Mouse (Mus musculus): ENCODE measurements at regions not wholly inside any gene's neighbourhood (a gene's known extent, or its start where the extent isn't known, plus 50 kb on each side); places are given as distances from the start of the nearest gene placed in this dataset.

- Histone ChIP-seq H3K27ac (ENCODE audit: insufficient read depth, low read length) (no peak overlapping the region), H3K27me3 (ENCODE audit: control insufficient read depth, insufficient read depth, low read length, poor library complexity, severe bottlenecking) (no peaks in the 10 kb centered on the region), H3K4me1 (ENCODE audit: control insufficient read depth, insufficient read depth, low read length) (no peaks in the 10 kb centered on the region), H3K36me3 (ENCODE audit: control insufficient read depth, insufficient read depth, low read length, poor library complexity, severe bottlenecking) (no peaks in the 10 kb centered on the region), H3K9me3 (replicated peaks; ENCODE audit: control insufficient read depth, insufficient read depth, low read length, poor library complexity, severe bottlenecking) (no peaks in the 10 kb centered on the region), H3K4me3 (ENCODE audit: low read depth, low read length) (no peak overlapping the region), H3K9ac (ENCODE audit: low read depth, poor library complexity, severe bottlenecking) (no peak overlapping the region)
- TF ChIP-seq EP300 (IDR thresholded peaks at IDR 0.05; ENCODE audit: insufficient read depth, low read depth, low read length) (no peak), CTCF (IDR thresholded peaks at IDR 0.05; ENCODE audit: low read depth, low read length) (no peak), POLR2A (IDR thresholded peaks at IDR 0.05; ENCODE audit: insufficient read depth, low read length) (no peak)
Measured at GRCm38 (mm10) chr9:27511161-27511560, 114.6 kb downstream of the Spata19 start.

- TF ChIP-seq CTCF (IDR thresholded peaks at IDR 0.05; ENCODE audit: low read depth, low read length) (no peak), EP300 (IDR thresholded peaks at IDR 0.05; ENCODE audit: insufficient read depth, low read depth, low read length) (no peak), POLR2A (IDR thresholded peaks at IDR 0.05; ENCODE audit: insufficient read depth, low read length) (no peak)
- H3K4me1 ChIP-seq (ENCODE audit: control insufficient read depth, insufficient read depth, low read length) = no peaks in the 10 kb centered on the region
- H3K4me3 ChIP-seq (ENCODE audit: low read depth, low read length) = no peak overlapping the region
- H3K36me3 ChIP-seq (ENCODE audit: control insufficient read depth, insufficient read depth, low read length, poor library complexity, severe bottlenecking) = no peaks in the 10 kb centered on the region
- no peaks in the 10 kb centered on the region for H3K9me3 ChIP-seq (replicated peaks; ENCODE audit: control insufficient read depth, insufficient read depth, low read length, poor library complexity, severe bottlenecking)
- no peak overlapping the region for H3K27ac ChIP-seq (ENCODE audit: insufficient read depth, low read length)
- H3K27me3 ChIP-seq (ENCODE audit: control insufficient read depth, insufficient read depth, low read length, poor library complexity, severe bottlenecking) = no peaks in the 10 kb centered on the region
- H3K9ac ChIP-seq (ENCODE audit: low read depth, poor library complexity, severe bottlenecking) = no peak overlapping the region
Measured at GRCm38 (mm10) chr9:27515427-27516110, 119.0 kb downstream of the Spata19 start.

GRCm38 (mm10) chr9:27518031-27518430 lies 121.4 kb downstream of the Spata19 start:
- H3K4me1 ChIP-seq (ENCODE audit: control insufficient read depth, insufficient read depth, low read length) = no peaks in the 10 kb centered on the region
- H3K27me3 ChIP-seq (ENCODE audit: control insufficient read depth, insufficient read depth, low read length, poor library complexity, severe bottlenecking) = no peaks in the 10 kb centered on the region
- no peak overlapping the region for H3K4me3 ChIP-seq (ENCODE audit: low read depth, low read length)
- H3K27ac ChIP-seq (ENCODE audit: insufficient read depth, low read length) = no peak overlapping the region
- no peak overlapping the region for H3K9ac ChIP-seq (ENCODE audit: low read depth, poor library complexity, severe bottlenecking)
- H3K9me3 ChIP-seq (replicated peaks; ENCODE audit: control insufficient read depth, insufficient read depth, low read length, poor library complexity, severe bottlenecking) = no peaks in the 10 kb centered on the region
- no peaks in the 10 kb centered on the region for H3K36me3 ChIP-seq (ENCODE audit: control insufficient read depth, insufficient read depth, low read length, poor library complexity, severe bottlenecking)
- TF ChIP-seq POLR2A (IDR thresholded peaks at IDR 0.05; ENCODE audit: insufficient read depth, low read length) (no peak), EP300 (IDR thresholded peaks at IDR 0.05; ENCODE audit: insufficient read depth, low read depth, low read length) (no peak), CTCF (IDR thresholded peaks at IDR 0.05; ENCODE audit: low read depth, low read length) (no peak)

- Histone ChIP-seq H3K9ac (ENCODE audit: low read depth, poor library complexity, severe bottlenecking) (no peak overlapping the region), H3K4me3 (ENCODE audit: low read depth, low read length) (no peak overlapping the region), H3K9me3 (replicated peaks; ENCODE audit: control insufficient read depth, insufficient read depth, low read length, poor library complexity, severe bottlenecking) (no peaks in the 10 kb centered on the region), H3K36me3 (ENCODE audit: control insufficient read depth, insufficient read depth, low read length, poor library complexity, severe bottlenecking) (no peaks in the 10 kb centered on the region), H3K4me1 (ENCODE audit: control insufficient read depth, insufficient read depth, low read length) (no peaks in the 10 kb centered on the region), H3K27me3 (ENCODE audit: control insufficient read depth, insufficient read depth, low read length, poor library complexity, severe bottlenecking) (no peaks in the 10 kb centered on the region), H3K27ac (ENCODE audit: insufficient read depth, low read length) (no peak overlapping the region)
- TF ChIP-seq EP300 (IDR thresholded peaks at IDR 0.05; ENCODE audit: insufficient read depth, low read depth, low read length) = no peak
- no peak for TF ChIP-seq POLR2A (IDR thresholded peaks at IDR 0.05; ENCODE audit: insufficient read depth, low read length)
- no peak for TF ChIP-seq CTCF (IDR thresholded peaks at IDR 0.05; ENCODE audit: low read depth, low read length)
Measured at GRCm38 (mm10) chr9:27519711-27520110, 123.1 kb downstream of the Spata19 start.

GRCm38 (mm10) chr9:27521181-27521580 lies 124.6 kb downstream of the Spata19 start:
- no peaks in the 10 kb centered on the region for H3K9me3 ChIP-seq (replicated peaks; ENCODE audit: control insufficient read depth, insufficient read depth, low read length, poor library complexity, severe bottlenecking)
- TF ChIP-seq CTCF (IDR thresholded peaks at IDR 0.05; ENCODE audit: low read depth, low read length) = no peak
- no peak for TF ChIP-seq EP300 (IDR thresholded peaks at IDR 0.05; ENCODE audit: insufficient read depth, low read depth, low read length)
- no peak for TF ChIP-seq POLR2A (IDR thresholded peaks at IDR 0.05; ENCODE audit: insufficient read depth, low read length)

GRCm38 (mm10) chr9:27526681-27527080 lies 130.1 kb downstream of the Spata19 start:
- no peaks in the 10 kb centered on the region for H3K9me3 ChIP-seq (replicated peaks; ENCODE audit: control insufficient read depth, insufficient read depth, low read length, poor library complexity, severe bottlenecking)
- H3K9ac ChIP-seq (ENCODE audit: low read depth, poor library complexity, severe bottlenecking) = no peak overlapping the region
- no peaks in the 10 kb centered on the region for H3K36me3 ChIP-seq (ENCODE audit: control insufficient read depth, insufficient read depth, low read length, poor library complexity, severe bottlenecking)
- no peaks in the 10 kb centered on the region for H3K27me3 ChIP-seq (ENCODE audit: control insufficient read depth, insufficient read depth, low read length, poor library complexity, severe bottlenecking)
- no peaks in the 10 kb centered on the region for H3K4me1 ChIP-seq (ENCODE audit: control insufficient read depth, insufficient read depth, low read length)
- TF ChIP-seq EP300 (IDR thresholded peaks at IDR 0.05; ENCODE audit: insufficient read depth, low read depth, low read length) (no peak), CTCF (IDR thresholded peaks at IDR 0.05; ENCODE audit: low read depth, low read length) (no peak), POLR2A (IDR thresholded peaks at IDR 0.05; ENCODE audit: insufficient read depth, low read length) (no peak)
- no peak overlapping the region for H3K4me3 ChIP-seq (ENCODE audit: low read depth, low read length)
- no peak overlapping the region for H3K27ac ChIP-seq (ENCODE audit: insufficient read depth, low read length)

More at GRCm38 (mm10) chr9:27521181-27521580, 124.6 kb downstream of the Spata19 start:
- H3K27ac ChIP-seq (ENCODE audit: insufficient read depth, low read length) = no peak overlapping the region
- H3K27me3 ChIP-seq (ENCODE audit: control insufficient read depth, insufficient read depth, low read length, poor library complexity, severe bottlenecking) = no peaks in the 10 kb centered on the region
- H3K9ac ChIP-seq (ENCODE audit: low read depth, poor library complexity, severe bottlenecking) = no peak overlapping the region
- H3K36me3 ChIP-seq (ENCODE audit: control insufficient read depth, insufficient read depth, low read length, poor library complexity, severe bottlenecking) = no peaks in the 10 kb centered on the region
- no peaks in the 10 kb centered on the region for H3K4me1 ChIP-seq (ENCODE audit: control insufficient read depth, insufficient read depth, low read length)
- H3K4me3 ChIP-seq (ENCODE audit: low read depth, low read length) = no peak overlapping the region

Measured in ES-Bruce4 (cell line).